Mouse (Mus musculus): ENCODE data around the gene Urb2. TPM values are rescaled to one million over a fixed set of nuclear protein-coding genes. Genes with fewer than 3 reads are reported as not detected.
"Not testable (repeated sequence)": the region's sequence is repeated elsewhere in the genome, so short reads cannot be mapped to it uniquely, and the experiment has no call there.

The Urb2 gene
- polyA plus RNA-seq, 1 experiment, result 4.4 TPM

DNA sequence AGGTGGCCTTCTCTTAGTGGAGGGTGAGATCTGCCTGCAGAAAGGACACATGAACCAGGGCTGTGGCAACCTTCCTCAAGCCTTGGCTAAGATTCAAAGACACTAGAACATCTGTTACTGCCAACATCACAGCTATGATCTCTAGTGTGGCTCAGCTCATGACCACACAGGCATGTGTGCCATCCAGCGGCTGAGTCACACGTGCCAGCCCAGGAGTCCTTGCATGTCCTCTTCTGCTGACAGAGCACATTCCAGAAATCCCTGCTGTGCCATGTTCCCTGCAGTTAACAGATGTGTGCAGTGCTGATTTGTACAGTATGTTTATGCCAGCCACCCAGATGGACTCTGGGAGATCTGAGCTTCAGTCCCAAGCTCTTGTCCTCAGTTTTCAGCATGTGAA lies 21.7 kb upstream of the Urb2 start:
- 65% methylated on average over 2 of the region's 2 CpGs for WGBS
- Histone ChIP-seq H3K27ac (ENCODE audit: control insufficient read depth, insufficient read depth, low read depth, low read length, poor library complexity) (no peak overlapping the region), H3K4me3 (replicated peaks; ENCODE audit: control insufficient read depth, low read depth, low read length) (no peak overlapping the region), H3K4me1 (ENCODE audit: control insufficient read depth, insufficient read depth, low read length) (no peaks in the 10 kb centered on the region)
- TF ChIP-seq CTCF (IDR thresholded peaks at IDR 0.05; ENCODE audit: control insufficient read depth, insufficient read depth, low read length) (no peak), POLR2A (IDR thresholded peaks at IDR 0.05; ENCODE audit: borderline replicate concordance, control insufficient read depth, low read depth, low read length) (no peak)

DNA sequence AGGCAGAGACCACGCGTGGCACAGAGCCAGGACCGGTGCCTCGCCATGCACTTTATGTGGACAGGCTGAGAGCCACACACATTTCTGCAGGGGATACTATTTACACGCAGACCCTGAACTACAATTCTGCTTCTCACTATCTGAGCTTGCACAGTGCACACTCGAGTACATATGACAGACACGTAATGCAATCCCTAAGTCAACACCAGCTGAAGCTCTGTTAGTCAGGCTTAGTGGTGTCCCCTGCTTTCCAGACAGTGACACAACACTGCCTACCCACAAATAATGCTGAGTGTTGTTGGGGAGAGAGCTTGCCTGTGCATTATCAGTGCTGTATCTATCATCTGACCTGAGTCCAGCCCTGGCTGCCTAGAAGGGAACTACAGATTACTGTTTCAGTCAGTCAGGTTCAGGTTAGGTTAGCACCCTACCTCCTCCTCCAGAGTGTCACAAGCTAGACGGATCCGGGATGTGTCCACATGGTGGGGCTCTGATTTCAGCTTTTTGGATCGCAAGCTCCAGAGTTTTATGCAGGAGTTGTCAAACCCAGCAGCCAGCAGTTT lies 18.7 kb upstream of the Urb2 start:
- TF ChIP-seq POLR2A (IDR thresholded peaks at IDR 0.05; ENCODE audit: borderline replicate concordance, control insufficient read depth, low read depth, low read length), result no peak
- no peak for TF ChIP-seq CTCF (IDR thresholded peaks at IDR 0.05; ENCODE audit: control insufficient read depth, insufficient read depth, low read length)
- Histone ChIP-seq H3K4me3 (replicated peaks; ENCODE audit: control insufficient read depth, low read depth, low read length) (no peak overlapping the region), H3K4me1 (ENCODE audit: control insufficient read depth, insufficient read depth, low read length) (no peaks in the 10 kb centered on the region), H3K27ac (ENCODE audit: control insufficient read depth, insufficient read depth, low read depth, low read length, poor library complexity) (no peak overlapping the region)
- 86% methylated on average over 10 of the region's 10 CpGs for WGBS

DNA sequence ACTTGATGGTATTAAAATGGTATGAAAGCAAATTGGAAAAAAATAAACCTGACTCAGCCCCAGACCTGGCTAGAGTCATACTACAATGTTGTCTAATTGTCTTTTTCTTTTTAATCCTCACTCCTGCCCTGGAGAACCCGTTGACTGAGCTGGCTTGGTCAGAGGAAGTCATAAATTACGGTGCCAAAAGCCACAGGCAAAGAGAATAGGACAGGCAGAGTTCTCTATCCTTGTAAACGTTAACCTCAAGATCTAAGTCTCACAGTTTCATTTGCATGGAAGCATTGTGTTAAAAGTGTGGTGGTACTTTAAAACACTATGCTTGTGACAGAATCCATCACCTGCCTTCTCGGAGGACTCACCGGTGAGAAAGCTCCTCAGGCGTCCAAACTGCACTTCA lies 13.5 kb upstream of the Urb2 start:
- TF ChIP-seq CTCF (IDR thresholded peaks at IDR 0.05; ENCODE audit: control insufficient read depth, insufficient read depth, low read length), result no peak
- no peak for TF ChIP-seq POLR2A (IDR thresholded peaks at IDR 0.05; ENCODE audit: borderline replicate concordance, control insufficient read depth, low read depth, low read length)
- H3K27ac ChIP-seq (ENCODE audit: control insufficient read depth, insufficient read depth, low read depth, low read length, poor library complexity), result no peak overlapping the region
- no peak overlapping the region for H3K4me3 ChIP-seq (replicated peaks; ENCODE audit: control insufficient read depth, low read depth, low read length)
- no peaks in the 10 kb centered on the region for H3K4me1 ChIP-seq (ENCODE audit: control insufficient read depth, insufficient read depth, low read length)
- WGBS, result 30% methylated on average over 6 of the region's 6 CpGs

DNA sequence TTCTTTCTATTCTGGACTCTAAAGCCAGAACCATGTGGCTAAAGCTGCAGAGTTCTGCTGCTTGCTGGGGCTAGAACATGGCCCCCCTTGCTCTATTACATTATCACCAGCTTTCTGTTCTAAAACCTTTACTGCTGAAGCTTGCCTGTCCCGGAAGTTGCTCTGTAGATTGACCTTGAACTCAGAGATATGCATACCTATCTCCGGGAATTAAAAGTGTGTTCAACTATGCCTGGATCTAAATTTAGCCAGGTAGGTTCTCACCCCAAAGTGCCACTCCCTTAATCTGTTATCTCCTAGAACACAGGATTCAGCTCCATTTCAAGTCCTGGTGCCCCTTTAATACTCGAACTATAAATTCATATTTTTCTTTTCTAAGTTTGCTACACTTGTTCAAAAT lies 9.7 kb upstream of the Urb2 start:
- TF ChIP-seq CTCF (IDR thresholded peaks at IDR 0.05; ENCODE audit: control insufficient read depth, insufficient read depth, low read length) (no peak), POLR2A (IDR thresholded peaks at IDR 0.05; ENCODE audit: borderline replicate concordance, control insufficient read depth, low read depth, low read length) (no peak)
- Histone ChIP-seq H3K27ac (ENCODE audit: control insufficient read depth, insufficient read depth, low read depth, low read length, poor library complexity) (no peak overlapping the region), H3K4me1 (ENCODE audit: control insufficient read depth, insufficient read depth, low read length) (no peaks in the 10 kb centered on the region), H3K4me3 (replicated peaks; ENCODE audit: control insufficient read depth, low read depth, low read length) (no peak overlapping the region)
- 63% methylated on average over 3 of the region's 3 CpGs for WGBS

DNA sequence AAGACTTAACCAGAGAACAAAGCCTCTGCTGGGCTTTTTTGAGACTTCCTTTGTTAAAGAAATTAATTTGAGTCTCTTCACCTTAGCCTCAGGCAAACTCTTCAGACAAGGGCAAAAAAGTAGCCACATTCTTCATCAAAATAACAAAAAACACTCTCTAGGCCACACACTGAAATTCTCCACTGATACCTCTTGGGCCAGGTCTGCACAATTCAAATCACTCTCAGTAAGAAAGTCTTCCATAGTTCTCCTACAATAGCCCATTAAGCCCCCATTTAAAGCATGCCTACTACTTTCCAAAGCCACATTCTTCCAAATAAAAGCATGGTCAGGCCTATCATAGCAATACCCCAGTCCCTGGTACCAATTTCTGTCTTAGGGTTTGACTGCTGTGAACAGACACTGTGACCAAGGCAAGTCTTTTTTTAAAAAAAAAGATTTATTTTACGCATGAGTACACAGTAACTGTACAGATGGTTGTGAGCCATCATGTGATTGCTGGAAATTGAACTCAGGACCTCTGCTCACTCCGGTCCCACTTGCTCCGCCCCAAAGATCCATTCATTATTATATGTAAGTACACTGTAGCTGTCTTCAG lies 9.2 kb upstream of the Urb2 start:
- H3K4me1 ChIP-seq (ENCODE audit: control insufficient read depth, insufficient read depth, low read length), result no peaks in the 10 kb centered on the region
- no peak overlapping the region for H3K27ac ChIP-seq (ENCODE audit: control insufficient read depth, insufficient read depth, low read depth, low read length, poor library complexity)
- 96% methylated on average over 3 of the region's 3 CpGs for WGBS
- no peak for TF ChIP-seq CTCF (IDR thresholded peaks at IDR 0.05; ENCODE audit: control insufficient read depth, insufficient read depth, low read length)
- no peak for TF ChIP-seq POLR2A (IDR thresholded peaks at IDR 0.05; ENCODE audit: borderline replicate concordance, control insufficient read depth, low read depth, low read length)
- H3K4me3 ChIP-seq (replicated peaks; ENCODE audit: control insufficient read depth, low read depth, low read length), result no peak overlapping the region

DNA sequence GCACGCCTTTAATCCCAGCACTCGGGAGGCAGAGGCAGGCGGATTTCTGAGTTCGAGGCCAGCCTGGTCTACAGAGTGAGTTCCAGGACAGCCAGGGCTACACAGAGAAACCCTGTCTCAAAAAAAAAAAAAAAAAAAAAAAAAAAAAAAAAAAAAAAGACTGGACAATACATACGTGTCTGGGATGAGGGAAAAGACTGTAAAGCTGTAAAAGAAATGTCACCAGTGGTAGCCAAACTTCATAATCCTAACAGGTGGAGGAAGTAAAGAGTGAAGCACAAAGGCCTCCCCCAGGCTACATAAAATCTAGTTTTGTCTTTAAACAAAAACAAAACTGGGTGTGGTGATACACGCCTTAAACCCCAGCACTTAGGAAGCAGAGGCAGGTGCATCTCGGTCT lies 7.0 kb upstream of the Urb2 start:
- WGBS, result 74% methylated on average over 7 of the region's 7 CpGs
- not testable (repeated sequence) for H3K4me3 ChIP-seq (replicated peaks; ENCODE audit: control insufficient read depth, low read depth, low read length); H3K27ac ChIP-seq (ENCODE audit: control insufficient read depth, insufficient read depth, low read depth, low read length, poor library complexity); H3K4me1 ChIP-seq (ENCODE audit: control insufficient read depth, insufficient read depth, low read length)

DNA sequence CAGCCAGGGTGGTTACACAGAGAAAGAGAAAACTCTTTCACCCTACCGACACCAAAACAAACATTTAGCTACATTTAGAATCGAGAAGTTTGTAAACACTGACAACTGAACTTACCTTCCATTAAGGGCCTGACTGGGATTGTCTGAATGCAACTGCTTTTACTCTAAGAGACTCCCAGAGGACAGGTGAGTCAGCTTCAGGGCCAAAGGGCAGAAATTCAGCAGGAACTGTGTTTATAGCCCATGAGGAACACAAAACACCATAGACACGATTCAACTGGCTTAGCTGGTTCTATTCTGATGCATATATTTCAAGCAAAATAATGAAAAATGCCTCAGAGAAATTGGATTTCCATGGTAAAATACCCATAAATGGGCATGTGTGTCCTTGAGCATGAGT lies 6.6 kb upstream of the Urb2 start:
- TF ChIP-seq POLR2A (IDR thresholded peaks at IDR 0.05; ENCODE audit: borderline replicate concordance, control insufficient read depth, low read depth, low read length), result no peak
- no peak overlapping the region for H3K27ac ChIP-seq (ENCODE audit: control insufficient read depth, insufficient read depth, low read depth, low read length, poor library complexity)
- H3K4me3 ChIP-seq (replicated peaks; ENCODE audit: control insufficient read depth, low read depth, low read length), result no peak overlapping the region
- peaks cover 1% of the 10 kb centered on the region; the same call in 1 of the 2 replicates for H3K4me1 ChIP-seq (ENCODE audit: control insufficient read depth, insufficient read depth, low read length)
- 80% methylated on average over 3 of the region's 3 CpGs for WGBS

DNA sequence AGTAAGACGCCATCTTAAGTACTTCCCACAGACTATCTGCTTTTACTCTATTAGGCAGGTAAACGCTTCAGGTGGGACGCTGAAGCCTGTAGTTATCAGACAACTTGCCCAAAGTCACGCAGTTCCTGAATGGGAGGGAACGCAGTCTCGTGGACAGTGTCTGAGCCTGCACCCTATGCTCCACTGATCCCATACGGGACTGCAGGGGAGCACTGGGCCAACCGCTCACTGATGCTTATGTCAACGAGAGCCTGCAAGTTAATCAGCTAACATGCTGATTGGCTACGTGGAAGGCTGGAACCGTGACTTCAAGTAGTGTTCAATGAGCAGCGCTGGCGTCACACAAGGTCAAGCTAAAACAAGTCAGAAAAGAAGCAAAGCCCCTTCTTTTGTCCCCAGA lies 1.5 kb upstream of the Urb2 start:
- no peak overlapping the region for H3K27ac ChIP-seq (ENCODE audit: control insufficient read depth, insufficient read depth, low read depth, low read length, poor library complexity)

More for the DNA sequence above, 1.5 kb upstream of the Urb2 start:
- TF ChIP-seq POLR2A (IDR thresholded peaks at IDR 0.05; ENCODE audit: borderline replicate concordance, control insufficient read depth, low read depth, low read length) (no peak), CTCF (IDR thresholded peaks at IDR 0.05; ENCODE audit: control insufficient read depth, insufficient read depth, low read length) (no peak)
- H3K4me1 ChIP-seq (ENCODE audit: control insufficient read depth, insufficient read depth, low read length), result peaks cover 5% of the 10 kb centered on the region; the same call in 1 of the 2 replicates
- 9% methylated on average over 13 of the region's 13 CpGs for WGBS
- H3K4me3 ChIP-seq (replicated peaks; ENCODE audit: control insufficient read depth, low read depth, low read length), result peak overlapping the region; percentile 73

All from bone marrow, adult 2 months (tissue).